Mouse (Mus musculus): ENCODE measurements around the gene Plekhg3. TPM values are rescaled to one million over a fixed set of nuclear protein-coding genes. Genes with fewer than 3 reads are reported as not detected.

The Plekhg3 gene
- polyA plus RNA-seq, 1 experiment from 2014 or later: 15.1 TPM

DNA sequence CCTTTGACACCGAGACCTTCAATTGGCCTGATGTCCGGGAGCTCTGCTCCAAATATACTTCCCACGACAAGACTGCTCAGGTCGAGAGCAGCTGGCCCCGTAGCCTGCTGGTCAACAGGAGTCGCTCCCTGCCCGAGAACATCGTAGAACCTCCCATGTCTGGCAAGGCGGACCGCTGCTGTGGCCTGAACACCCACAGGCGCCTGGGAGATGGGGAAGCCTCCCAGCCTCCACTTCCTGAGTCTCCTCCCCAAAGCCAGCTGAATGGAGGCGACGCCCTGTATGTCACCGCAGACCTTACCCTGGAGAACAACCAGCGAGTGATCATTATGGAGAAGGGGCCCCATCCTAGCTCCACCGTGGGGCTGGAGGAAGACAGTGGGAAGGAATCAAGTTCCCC, 47.2 kb downstream of the Plekhg3 start:
- H3K27ac ChIP-seq (ENCODE audit: low read depth, low read length): no peak overlapping the region
- H3K4me3 ChIP-seq (ENCODE audit: low read length): no peak overlapping the region
- WGBS: 90% methylated on average over 16 of the region's 16 CpGs
- H3K9ac ChIP-seq (ENCODE audit: low read depth, low read length): no peak overlapping the region
- no peak overlapping the region for H3K4me2 ChIP-seq (replicated peaks; ENCODE audit: low read depth, low read length)
- H3K27me3 ChIP-seq (ENCODE audit: control insufficient read depth, insufficient read depth, low read length): no peaks in the 10 kb centered on the region
- peaks cover 61% of the 10 kb centered on the region for H3K36me3 ChIP-seq (ENCODE audit: control insufficient read depth, insufficient read depth, low read length)
- ATAC-seq (ENCODE audit: low FRiP score, low TSS enrichment): no peak
- no peaks in the 10 kb centered on the region for H3K9me3 ChIP-seq (ENCODE audit: control insufficient read depth, low read length)
- peaks cover 3% of the 10 kb centered on the region for H3K4me1 ChIP-seq (ENCODE audit: control insufficient read depth, insufficient read depth, low read length)

DNA sequence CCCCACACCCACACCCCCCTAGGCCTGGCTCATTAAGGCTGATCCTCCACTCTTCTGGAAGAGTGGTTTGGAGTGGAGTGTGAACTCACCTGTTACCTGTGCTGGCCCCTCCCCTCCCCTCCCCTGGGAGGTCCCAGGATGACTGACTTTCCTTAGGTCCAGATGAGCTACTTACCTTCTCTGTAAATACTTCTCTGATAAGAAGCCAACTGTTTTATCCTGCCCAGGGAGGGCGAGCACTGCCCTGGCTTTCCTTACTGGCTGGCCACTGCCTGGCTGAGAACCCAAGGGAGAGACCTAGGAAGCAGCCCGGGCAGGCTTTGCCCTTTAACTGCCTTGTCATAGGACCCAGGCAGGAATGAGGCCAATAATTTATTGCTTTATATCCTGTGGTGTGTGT, 47.8 kb downstream of the Plekhg3 start:
- Histone ChIP-seq H3K9me3 (ENCODE audit: control insufficient read depth, low read length) (no peaks in the 10 kb centered on the region), H3K4me1 (ENCODE audit: control insufficient read depth, insufficient read depth, low read length) (peaks cover 8% of the 10 kb centered on the region), H3K27ac (ENCODE audit: low read depth, low read length) (no peak overlapping the region), H3K4me2 (replicated peaks; ENCODE audit: low read depth, low read length) (no peak overlapping the region), H3K27me3 (ENCODE audit: control insufficient read depth, insufficient read depth, low read length) (no peaks in the 10 kb centered on the region), H3K4me3 (ENCODE audit: low read length) (no peak overlapping the region), H3K9ac (ENCODE audit: low read depth, low read length) (no peak overlapping the region), H3K36me3 (ENCODE audit: control insufficient read depth, insufficient read depth, low read length) (peaks cover 59% of the 10 kb centered on the region)
- ATAC-seq (ENCODE audit: low FRiP score, low TSS enrichment): no peak
- WGBS: 66% methylated on average over 2 of the region's 2 CpGs

DNA sequence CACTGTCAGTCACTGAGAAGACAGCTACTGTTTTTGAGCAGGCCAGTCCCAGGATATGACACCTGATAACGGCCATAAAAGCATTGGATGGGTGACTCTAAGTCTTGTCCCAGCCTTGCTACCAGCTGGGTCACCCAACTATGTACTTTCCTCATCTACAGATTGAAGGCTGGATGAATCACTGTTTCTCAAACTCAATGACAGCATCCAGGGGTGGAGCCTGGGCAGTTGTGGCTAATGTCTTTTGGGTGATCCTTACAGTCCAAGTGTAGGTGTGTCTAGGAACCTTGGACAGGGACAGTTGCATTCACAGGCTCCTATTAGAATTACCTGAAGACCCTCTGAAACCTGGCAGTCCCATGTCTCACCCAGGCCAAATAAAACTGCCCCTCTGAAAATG, 49.1 kb downstream of the Plekhg3 start:
- WGBS: 88% methylated on average over 1 of the region's 1 CpGs
- ATAC-seq (ENCODE audit: low FRiP score, low TSS enrichment): no peak
- H3K9me3 ChIP-seq (ENCODE audit: control insufficient read depth, low read length): no peaks in the 10 kb centered on the region

DNA sequence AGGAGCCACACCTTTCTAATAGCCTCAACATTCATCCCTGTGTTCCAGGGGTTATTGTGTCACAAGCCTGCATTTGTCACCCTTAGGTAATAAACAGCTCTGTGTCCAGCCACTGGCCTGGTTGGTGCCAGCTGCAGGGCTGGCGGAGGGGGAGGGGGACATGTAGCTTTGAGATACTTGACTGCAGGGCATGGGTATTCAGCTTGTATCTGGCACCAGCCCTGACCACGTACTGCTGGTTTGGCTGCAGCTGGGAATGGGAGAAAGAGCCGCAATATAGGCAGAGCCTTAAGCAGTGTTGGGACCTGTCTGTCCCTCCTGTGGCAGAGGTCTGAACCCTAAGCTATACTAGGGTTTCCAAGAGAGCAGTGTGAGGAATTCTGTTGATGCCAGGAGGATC, 51.4 kb downstream of the Plekhg3 start:
- Histone ChIP-seq H3K27me3 (ENCODE audit: control insufficient read depth, insufficient read depth, low read length) (no peaks in the 10 kb centered on the region), H3K4me2 (replicated peaks; ENCODE audit: low read depth, low read length) (no peak overlapping the region), H3K27ac (ENCODE audit: low read depth, low read length) (no peak overlapping the region), H3K4me1 (ENCODE audit: control insufficient read depth, insufficient read depth, low read length) (peaks cover 8% of the 10 kb centered on the region), H3K4me3 (ENCODE audit: low read length) (no peak overlapping the region), H3K36me3 (ENCODE audit: control insufficient read depth, insufficient read depth, low read length) (peaks cover 25% of the 10 kb centered on the region), H3K9me3 (ENCODE audit: control insufficient read depth, low read length) (no peaks in the 10 kb centered on the region), H3K9ac (ENCODE audit: low read depth, low read length) (no peak overlapping the region)
- ATAC-seq (ENCODE audit: low FRiP score, low TSS enrichment): no peak
- WGBS: 70% methylated on average over 3 of the region's 3 CpGs

More for the DNA sequence above, 49.1 kb downstream of the Plekhg3 start:
- Histone ChIP-seq H3K9ac (ENCODE audit: low read depth, low read length) (no peak overlapping the region), H3K36me3 (ENCODE audit: control insufficient read depth, insufficient read depth, low read length) (peaks cover 47% of the 10 kb centered on the region), H3K4me1 (ENCODE audit: control insufficient read depth, insufficient read depth, low read length) (peaks cover 8% of the 10 kb centered on the region), H3K4me2 (replicated peaks; ENCODE audit: low read depth, low read length) (no peak overlapping the region), H3K27me3 (ENCODE audit: control insufficient read depth, insufficient read depth, low read length) (no peaks in the 10 kb centered on the region), H3K27ac (ENCODE audit: low read depth, low read length) (no peak overlapping the region), H3K4me3 (ENCODE audit: low read length) (no peak overlapping the region)

DNA sequence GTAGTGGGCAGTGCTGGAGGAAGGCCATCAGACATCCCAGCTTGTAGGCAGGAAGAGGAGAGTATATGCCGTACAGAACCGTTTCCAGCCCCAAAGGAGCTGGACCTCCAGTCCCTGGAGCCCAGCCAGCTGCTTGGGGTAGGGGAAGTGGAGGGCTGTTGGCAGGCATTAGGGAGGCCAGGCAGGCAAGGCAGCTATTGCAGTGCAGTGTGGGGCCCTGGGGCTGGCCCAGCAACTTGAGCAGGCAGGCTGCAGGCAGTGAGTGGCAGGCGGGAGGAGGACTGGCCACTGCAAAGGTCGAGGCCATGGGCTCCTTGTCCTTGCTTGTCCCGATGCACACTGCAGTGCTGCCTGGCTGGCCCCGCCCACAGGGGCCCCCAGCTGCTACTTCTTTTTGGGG, 52.1 kb downstream of the Plekhg3 start:
- Histone ChIP-seq H3K27ac (ENCODE audit: low read depth, low read length) (no peak overlapping the region), H3K9me3 (ENCODE audit: control insufficient read depth, low read length) (no peaks in the 10 kb centered on the region), H3K4me2 (replicated peaks; ENCODE audit: low read depth, low read length) (no peak overlapping the region), H3K27me3 (ENCODE audit: control insufficient read depth, insufficient read depth, low read length) (no peaks in the 10 kb centered on the region), H3K4me1 (ENCODE audit: control insufficient read depth, insufficient read depth, low read length) (peaks cover 8% of the 10 kb centered on the region), H3K9ac (ENCODE audit: low read depth, low read length) (no peak overlapping the region), H3K4me3 (ENCODE audit: low read length) (no peak overlapping the region), H3K36me3 (ENCODE audit: control insufficient read depth, insufficient read depth, low read length) (peaks cover 18% of the 10 kb centered on the region; the same call in 1 of the 2 replicates)
- 15% methylated on average over 6 of the region's 6 CpGs for WGBS
- ATAC-seq (ENCODE audit: low FRiP score, low TSS enrichment): peak; percentile 58; the same call in 1 of the 2 replicates

DNA sequence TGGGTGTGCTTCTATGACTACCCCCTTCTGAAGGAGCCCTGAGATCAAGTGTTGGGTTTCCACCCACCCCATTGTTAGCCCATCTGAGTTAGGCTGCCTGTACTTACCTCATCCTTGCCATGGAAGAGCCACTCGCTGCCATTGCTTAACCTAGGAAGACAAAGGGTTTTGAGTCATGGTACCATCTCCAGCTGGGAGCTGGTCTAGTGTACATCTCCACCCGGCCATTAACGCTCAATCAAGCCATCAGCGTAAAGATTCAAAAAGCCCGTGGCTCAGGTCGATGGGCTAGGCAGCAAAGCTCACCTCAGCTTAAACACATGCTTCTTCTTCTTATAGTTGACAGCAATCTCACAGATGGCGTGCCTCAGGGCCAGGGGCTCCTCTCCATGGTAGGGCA, 52.8 kb downstream of the Plekhg3 start:
- Histone ChIP-seq H3K27me3 (ENCODE audit: control insufficient read depth, insufficient read depth, low read length) (no peaks in the 10 kb centered on the region), H3K4me3 (ENCODE audit: low read length) (no peak overlapping the region), H3K4me2 (replicated peaks; ENCODE audit: low read depth, low read length) (no peak overlapping the region), H3K4me1 (ENCODE audit: control insufficient read depth, insufficient read depth, low read length) (peaks cover 8% of the 10 kb centered on the region), H3K36me3 (ENCODE audit: control insufficient read depth, insufficient read depth, low read length) (peaks cover 12% of the 10 kb centered on the region; the same call in 1 of the 2 replicates), H3K9me3 (ENCODE audit: control insufficient read depth, low read length) (no peaks in the 10 kb centered on the region), H3K9ac (ENCODE audit: low read depth, low read length) (no peak overlapping the region), H3K27ac (ENCODE audit: low read depth, low read length) (no peak overlapping the region)
- 88% methylated on average over 7 of the region's 7 CpGs for WGBS
- ATAC-seq (ENCODE audit: low FRiP score, low TSS enrichment): no peak

DNA sequence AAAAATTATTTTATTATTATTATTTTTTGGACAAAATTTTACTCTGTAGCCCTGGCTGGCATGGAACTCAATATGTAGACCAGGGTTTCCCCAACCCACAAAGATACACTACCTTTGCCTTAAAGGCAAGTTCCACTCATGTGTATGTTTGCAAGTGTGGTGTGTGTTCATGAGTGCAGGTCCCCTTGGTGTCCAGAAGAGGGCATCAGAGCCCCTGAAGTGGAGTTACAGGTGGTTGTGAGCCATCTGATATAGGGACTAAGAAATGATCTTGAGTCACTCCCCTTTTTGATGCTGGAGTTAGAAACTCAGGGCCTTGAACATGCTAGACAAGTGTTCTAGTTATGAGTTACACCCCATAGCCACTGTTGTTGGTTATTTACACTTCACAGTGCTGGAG, 54.3 kb downstream of the Plekhg3 start:
- Histone ChIP-seq H3K27me3 (ENCODE audit: control insufficient read depth, insufficient read depth, low read length) (no peaks in the 10 kb centered on the region), H3K4me2 (replicated peaks; ENCODE audit: low read depth, low read length) (no peak overlapping the region), H3K9ac (ENCODE audit: low read depth, low read length) (no peak overlapping the region), H3K9me3 (ENCODE audit: control insufficient read depth, low read length) (no peaks in the 10 kb centered on the region), H3K36me3 (ENCODE audit: control insufficient read depth, insufficient read depth, low read length) (no peaks in the 10 kb centered on the region), H3K4me3 (ENCODE audit: low read length) (no peak overlapping the region), H3K4me1 (ENCODE audit: control insufficient read depth, insufficient read depth, low read length) (peaks cover 13% of the 10 kb centered on the region), H3K27ac (ENCODE audit: low read depth, low read length) (no peak overlapping the region)
- no peak for ATAC-seq (ENCODE audit: low FRiP score, low TSS enrichment)

DNA sequence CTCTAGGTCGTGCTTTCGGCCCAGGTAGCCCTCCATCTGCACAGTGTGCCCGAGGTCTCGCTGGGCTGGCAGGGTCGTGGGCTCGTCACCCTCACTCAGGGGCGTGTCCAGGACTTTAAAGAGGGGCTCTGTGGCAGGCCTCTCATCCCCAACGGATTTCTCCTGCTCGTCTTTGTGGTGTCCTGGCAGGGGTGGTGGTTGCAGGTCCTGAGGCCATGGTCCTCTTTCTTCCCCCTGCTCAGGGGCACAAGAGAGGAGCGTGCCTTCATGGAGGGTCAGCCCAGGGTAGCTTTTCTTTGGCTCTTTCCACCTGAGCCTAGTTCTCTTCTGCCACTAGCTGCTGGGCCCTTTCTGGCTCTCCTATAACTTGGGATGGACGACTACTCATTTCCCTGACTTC, 56.7 kb downstream of the Plekhg3 start:
- H3K27me3 ChIP-seq (ENCODE audit: control insufficient read depth, insufficient read depth, low read length): no peaks in the 10 kb centered on the region
- no peaks in the 10 kb centered on the region for H3K9me3 ChIP-seq (ENCODE audit: control insufficient read depth, low read length)
- H3K27ac ChIP-seq (ENCODE audit: low read depth, low read length): no peak overlapping the region
- WGBS: 67% methylated on average over 11 of the region's 11 CpGs
- peaks cover 15% of the 10 kb centered on the region for H3K4me1 ChIP-seq (ENCODE audit: control insufficient read depth, insufficient read depth, low read length)
- no peak overlapping the region for H3K4me3 ChIP-seq (ENCODE audit: low read length)
- H3K4me2 ChIP-seq (replicated peaks; ENCODE audit: low read depth, low read length): no peak overlapping the region
- no peak for ATAC-seq (ENCODE audit: low FRiP score, low TSS enrichment)
- H3K36me3 ChIP-seq (ENCODE audit: control insufficient read depth, insufficient read depth, low read length): no peaks in the 10 kb centered on the region
- no peak overlapping the region for H3K9ac ChIP-seq (ENCODE audit: low read depth, low read length)

DNA sequence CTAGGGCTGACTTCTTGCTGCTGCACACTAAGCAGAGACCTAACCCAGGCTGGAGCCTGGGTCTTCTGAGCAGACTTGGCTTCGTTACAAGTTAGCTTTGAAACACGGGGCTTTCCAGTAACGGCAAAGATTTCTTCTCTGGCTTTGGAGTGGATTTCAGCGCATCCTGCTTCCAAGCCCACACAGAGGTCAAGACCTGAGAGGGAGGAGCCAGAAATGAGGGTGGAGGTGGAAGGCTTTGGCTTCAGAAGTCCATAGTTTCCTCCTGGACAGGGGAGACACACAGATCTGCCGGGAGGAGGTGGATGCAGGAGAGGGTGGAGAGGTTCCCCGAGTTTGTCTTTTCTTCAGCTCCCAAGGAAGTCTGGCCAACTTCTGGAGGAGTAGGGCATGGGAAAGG, 58.8 kb downstream of the Plekhg3 start:
- no peaks in the 10 kb centered on the region for H3K27me3 ChIP-seq (ENCODE audit: control insufficient read depth, insufficient read depth, low read length)
- H3K4me1 ChIP-seq (ENCODE audit: control insufficient read depth, insufficient read depth, low read length): peaks cover 12% of the 10 kb centered on the region; the same call in 1 of the 2 replicates
- H3K9me3 ChIP-seq (ENCODE audit: control insufficient read depth, low read length): no peaks in the 10 kb centered on the region
- H3K9ac ChIP-seq (ENCODE audit: low read depth, low read length): 0 out of 2 replicates have a peak overlapping the region, but pooled peaks have one; percentile 18
- no peak for ATAC-seq (ENCODE audit: low FRiP score, low TSS enrichment)
- no peak overlapping the region for H3K4me3 ChIP-seq (ENCODE audit: low read length)
- WGBS: 42% methylated on average over 6 of the region's 6 CpGs
- no peaks in the 10 kb centered on the region for H3K36me3 ChIP-seq (ENCODE audit: control insufficient read depth, insufficient read depth, low read length)
- H3K27ac ChIP-seq (ENCODE audit: low read depth, low read length): no peak overlapping the region
- no peak overlapping the region for H3K4me2 ChIP-seq (replicated peaks; ENCODE audit: low read depth, low read length)

Data from kidney, embryonic 14.5 days (tissue).